Mouse (Mus musculus) erythroblast, adult 5-6 weeks (primary cell): Measurements from ENCODE around the gene Tbc1d22a. TPM values are rescaled to one million over a fixed set of nuclear protein-coding genes. Genes with fewer than 3 reads are reported as not detected.

Experiments
- ATAC-seq: replicated peaks from 2 replicates; pipeline ENCODE4 v1.8.0; 2016; ENCODE audit warnings: moderate number of reproducible peaks, mild to moderate bottlenecking, moderate TSS enrichment, inconsistent platforms; ENCODE audit not compliant: poor library complexity, low FRiP score, severe bottlenecking
- total RNA-seq, 2 experiments: library from RNA; stranded (forward) in 1 of 2; stranded (reverse) in 1 of 2; fragments of 150-400 nt in 1 of 2; fragments of 200-764, 138-1000 nt in 1 of 2; gene quantifications; 2 replicates each; pipeline versions ENCODE4 v1.2.3 to v1.2.4; 2015 to 2017; ENCODE audit warnings: low replicate concordance in 2 of 2

The Tbc1d22a gene
- total RNA-seq, 2 experiments from 2014 or later: 3.5 to 7.8 TPM

DNA sequence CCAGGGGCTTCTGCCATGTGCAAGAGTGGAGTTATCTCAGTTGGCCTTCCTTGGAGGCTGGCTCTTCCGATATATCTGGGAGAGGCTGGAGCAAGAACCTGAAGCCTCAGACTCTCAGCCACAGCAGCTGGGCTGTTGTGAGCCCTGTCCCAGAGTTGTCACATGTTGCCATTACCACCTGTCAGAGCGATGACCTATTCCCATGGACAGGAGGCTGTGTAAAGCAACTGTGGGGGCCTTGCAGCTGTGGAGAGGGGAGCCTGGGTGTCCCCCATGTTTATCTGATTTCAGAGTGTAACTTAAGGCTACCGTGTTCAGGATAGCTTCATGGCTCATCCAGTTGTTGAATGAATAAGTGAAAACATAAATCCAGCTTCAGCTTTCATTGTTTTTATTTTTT, 50.1 kb downstream of the Tbc1d22a start:
- ATAC-seq: no peak

- no peak for ATAC-seq
Measured at GRCm38 (mm10) chr15:86264803-86265202, 50.5 kb downstream of the Tbc1d22a start.

DNA sequence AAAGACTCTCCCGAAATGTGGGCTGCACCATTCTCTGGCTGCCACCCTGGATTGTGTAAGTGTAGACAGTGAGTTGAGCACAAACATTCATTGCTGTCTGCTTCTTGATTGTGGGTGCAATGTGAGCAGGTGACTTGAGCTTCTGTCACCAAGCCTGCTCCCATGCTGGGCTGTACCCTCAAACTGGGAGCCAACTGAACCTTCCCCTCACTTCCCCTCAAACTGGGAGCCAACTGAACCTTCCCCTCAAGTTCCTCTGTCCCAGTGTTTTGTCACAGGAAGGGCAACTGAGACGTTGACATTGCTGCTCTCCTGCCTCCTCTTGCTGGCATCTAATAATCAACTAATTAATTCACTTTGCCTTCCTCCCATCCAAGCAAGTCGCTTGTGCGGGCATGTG, 52.7 kb downstream of the Tbc1d22a start:
- no peak for ATAC-seq

- ATAC-seq: no peak
Measured at GRCm38 (mm10) chr15:86268526-86268925, 54.3 kb downstream of the Tbc1d22a start.

DNA sequence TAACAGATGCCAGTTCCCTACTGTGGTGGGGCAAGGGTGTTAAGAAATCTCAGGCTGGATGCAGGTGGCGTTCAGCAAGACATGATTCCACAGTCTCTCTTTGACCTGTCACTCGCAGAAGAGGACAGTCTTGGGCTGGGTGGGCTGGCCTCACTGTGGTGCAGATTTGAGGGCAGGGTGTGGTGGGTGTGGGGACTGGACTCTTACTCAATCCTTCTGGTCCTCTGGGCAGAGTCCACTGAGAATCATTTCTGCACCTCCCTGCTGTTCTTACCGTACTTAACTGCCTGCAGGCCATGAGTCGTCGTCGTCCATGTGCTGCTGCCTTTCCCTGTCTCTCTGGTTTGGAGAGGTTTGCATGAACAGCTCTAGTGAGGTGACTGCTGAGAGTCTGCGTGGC, 61.5 kb downstream of the Tbc1d22a start:
- ATAC-seq: no peak

- no peak for ATAC-seq
Measured at GRCm38 (mm10) chr15:86276538-86277264, 62.4 kb downstream of the Tbc1d22a start.

GRCm38 (mm10) chr15:86277428-86277827, 63.2 kb downstream of the Tbc1d22a start:
- ATAC-seq: no peak

DNA sequence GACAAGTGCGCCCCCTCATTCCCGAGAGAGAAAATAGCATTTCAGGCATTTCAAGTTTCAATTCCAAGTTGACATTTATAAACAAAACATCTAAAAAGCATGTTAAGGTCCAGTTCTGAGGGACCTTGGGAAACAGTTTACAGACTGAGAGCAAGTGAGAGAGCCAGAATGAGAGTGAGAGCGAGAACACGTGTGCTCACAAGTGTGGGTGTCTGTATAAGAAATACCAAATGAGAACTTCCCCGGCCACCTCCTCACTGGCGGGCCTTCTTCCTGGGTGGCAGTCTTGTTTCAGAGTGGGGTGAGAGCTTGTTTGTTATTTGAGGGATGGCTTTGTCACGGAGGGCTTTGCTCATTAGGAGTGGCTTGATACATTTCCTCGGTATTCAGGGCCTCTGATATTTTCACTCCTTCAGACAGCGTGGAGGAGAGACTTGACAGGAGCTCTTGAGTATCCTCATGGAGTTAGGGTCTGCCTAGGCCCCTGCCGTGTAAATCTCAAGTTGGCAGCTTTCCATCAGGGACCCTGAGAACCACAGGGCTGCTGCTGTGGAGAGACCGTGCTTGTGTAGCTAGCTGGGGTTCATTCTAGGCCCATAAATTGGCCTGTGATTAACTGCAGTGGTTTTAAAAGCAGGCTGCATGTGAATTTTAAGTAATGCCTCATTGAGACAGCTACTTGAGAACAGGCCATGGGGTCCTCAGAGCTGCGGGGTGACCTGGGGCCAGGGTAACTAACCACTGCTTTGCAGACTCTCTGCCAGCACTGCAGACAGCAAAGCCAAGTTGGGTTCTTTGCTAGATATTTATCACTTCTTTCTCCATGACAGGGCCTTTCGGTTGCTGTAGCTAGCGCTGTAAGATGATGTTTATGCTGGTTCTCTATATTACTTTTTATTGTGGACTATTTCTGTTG, 65.1 kb downstream of the Tbc1d22a start:
- ATAC-seq: no peak

GRCm38 (mm10) chr15:86280137-86280536, 65.9 kb downstream of the Tbc1d22a start:
- ATAC-seq: no peak

DNA sequence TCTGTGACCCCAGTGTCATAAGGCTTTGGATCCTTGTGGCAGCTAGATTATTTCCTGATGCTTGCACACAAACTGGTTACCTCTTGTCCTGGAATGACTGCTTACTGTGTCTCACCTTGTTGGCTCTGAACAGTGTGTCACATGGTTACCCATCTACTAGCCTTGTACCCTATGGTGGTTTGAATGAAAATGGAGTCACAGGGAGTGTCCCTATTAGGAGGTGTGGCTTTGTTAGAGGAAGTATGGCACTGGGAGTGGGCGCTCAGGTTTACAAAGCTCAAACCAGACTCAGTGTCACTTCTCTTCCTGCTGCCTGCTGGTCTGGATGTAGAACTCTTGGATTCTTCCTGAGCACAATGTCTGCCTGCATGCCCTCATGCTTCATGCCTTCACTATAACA, 69.0 kb downstream of the Tbc1d22a start:
- ATAC-seq: no peak

GRCm38 (mm10) chr15:86285296-86285695, 71.0 kb downstream of the Tbc1d22a start:
- no peak for ATAC-seq

GRCm38 (mm10) chr15:86290074-86290473, 75.8 kb downstream of the Tbc1d22a start:
- ATAC-seq: no peak

DNA sequence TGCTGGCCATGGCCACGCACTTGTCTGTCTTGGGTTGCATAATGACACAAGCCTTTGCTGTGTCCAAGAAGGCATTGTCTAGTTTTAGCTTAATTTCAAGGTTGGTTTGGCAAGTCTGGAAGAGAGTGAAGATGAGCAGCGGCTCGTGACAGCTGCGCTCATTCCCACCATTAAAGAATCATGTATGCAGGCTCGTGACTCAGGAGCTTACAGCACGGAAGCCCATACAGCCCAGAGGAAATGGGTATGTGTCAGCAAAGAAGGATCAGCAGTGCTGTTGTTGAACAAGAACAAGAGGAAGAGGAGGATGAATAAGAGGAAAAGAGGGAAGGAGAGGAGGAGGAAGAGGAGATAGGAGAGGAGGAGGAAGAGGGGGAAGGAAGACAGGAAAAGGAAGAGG, 78.0 kb downstream of the Tbc1d22a start:
- ATAC-seq: no peak

DNA sequence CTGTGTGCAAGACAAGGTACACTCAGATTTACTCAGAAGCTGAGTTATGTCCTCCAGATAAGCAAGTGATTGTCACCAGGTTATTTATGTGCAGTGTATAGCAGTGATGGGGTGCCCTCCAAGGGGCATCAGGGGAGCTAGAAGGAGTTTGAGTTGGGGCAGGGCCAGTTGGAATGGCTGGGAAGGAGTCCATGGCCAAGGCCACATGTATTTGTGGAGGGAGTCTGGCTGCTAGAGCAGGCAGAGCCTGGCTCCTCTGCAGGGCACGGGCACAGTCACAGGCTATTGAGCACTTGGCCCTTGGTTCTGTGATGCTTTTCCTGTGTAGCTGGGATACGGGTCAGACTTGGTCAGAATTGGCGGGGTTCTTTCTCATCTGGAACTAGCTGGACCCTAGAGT, 80.2 kb downstream of the Tbc1d22a start:
- no peak for ATAC-seq

- ATAC-seq: no peak
Measured at GRCm38 (mm10) chr15:86295722-86296288, 81.5 kb downstream of the Tbc1d22a start.

DNA sequence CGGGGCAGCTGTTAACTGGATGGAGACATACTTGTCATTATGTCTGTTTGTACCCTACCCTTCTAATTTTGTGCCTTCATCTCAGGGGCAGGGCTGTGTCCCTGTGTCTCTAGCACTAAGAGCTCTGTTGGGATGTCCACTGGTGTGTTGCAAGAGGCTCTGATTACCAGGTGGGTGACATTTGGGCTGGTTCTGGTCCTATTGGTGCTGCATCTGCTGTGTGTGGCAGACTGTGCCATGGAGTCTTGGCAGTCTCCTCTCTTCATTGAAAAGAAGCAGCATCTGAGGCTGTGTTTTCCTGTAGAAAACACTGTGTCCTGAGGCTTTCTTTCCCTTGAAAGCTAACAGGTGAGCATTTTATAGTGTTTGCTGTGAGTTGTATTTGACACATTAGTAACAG, 83.0 kb downstream of the Tbc1d22a start:
- ATAC-seq: no peak

GRCm38 (mm10) chr15:86303876-86304275, 89.6 kb downstream of the Tbc1d22a start:
- no peak for ATAC-seq

- ATAC-seq: no peak
Measured at GRCm38 (mm10) chr15:86304861-86305260, 90.6 kb downstream of the Tbc1d22a start.

GRCm38 (mm10) chr15:86305290-86305689, 91.0 kb downstream of the Tbc1d22a start:
- ATAC-seq: no peak

GRCm38 (mm10) chr15:86309213-86309829, 95.1 kb downstream of the Tbc1d22a start:
- no peak for ATAC-seq
